Mouse (Mus musculus) MEL (cell line): Measurements from ENCODE around the gene Nampt. TPM values are rescaled to one million over a fixed set of nuclear protein-coding genes. Genes with fewer than 3 reads are reported as not detected.

Experiments
- DNase-seq: peaks from one replicate; pipeline ENCODE4 v3.0.0; 2011; ENCODE audit warnings: low read depth, low spot score
- H3K27ac ChIP-seq: 2 replicates; pipeline ENCODE4 v1.5.1; 2012; ENCODE audit warnings: low read depth, mild to moderate bottlenecking, control low read depth, low read length, moderate library complexity; ENCODE audit not compliant: control insufficient read depth
- H3K27me3 ChIP-seq, 2 experiments: fragments of 150-350 bp in 1 of 2; sonication (generic) in 1 of 2; 2 replicates each; pipeline ENCODE4 v1.6.1; 2012; ENCODE audit warnings: low read length in 2 of 2, mild to moderate bottlenecking in 2 of 2, improper control_type of control experiment in 1 of 2, moderate library complexity in 1 of 2; ENCODE audit not compliant: insufficient read depth in 2 of 2, control insufficient read depth in 1 of 2
- H3K36me3 ChIP-seq, 2 experiments: 2 replicates each; pipeline ENCODE4 v1.6.1; 2012 to 2014; ENCODE audit warnings: low read length in 2 of 2, improper control_type of control experiment in 1 of 2, inconsistent platforms in 1 of 2, mild to moderate bottlenecking in 1 of 2; ENCODE audit not compliant: insufficient read depth in 2 of 2, control insufficient read depth in 1 of 2
- H3K4me1 ChIP-seq, 2 experiments: fragments of 150-350 bp in 1 of 2; sonication (generic) in 1 of 2; 2 replicates each; pipeline ENCODE4 v1.6.1; 2012; ENCODE audit warnings: low read length in 2 of 2, improper control_type of control experiment in 1 of 2, mild to moderate bottlenecking in 1 of 2; ENCODE audit not compliant: insufficient read depth in 2 of 2, control insufficient read depth in 1 of 2
- H3K4me3 ChIP-seq, 2 experiments: fragments of 150-350 bp in 1 of 2; sonication (generic) in 1 of 2; 2 replicates each; pipeline ENCODE4 v1.5.1; 2012; ENCODE audit warnings: low read depth in 2 of 2, low read length in 2 of 2, mild to moderate bottlenecking in 2 of 2, moderate library complexity in 2 of 2, control low read depth in 1 of 2, improper control_type of control experiment in 1 of 2; ENCODE audit not compliant: control insufficient read depth in 1 of 2, insufficient read depth in 1 of 2
- H3K79me2 ChIP-seq: 2 replicates; pipeline ENCODE4 v1.6.1; 2012; ENCODE audit warnings: mild to moderate bottlenecking, low read length, moderate library complexity; ENCODE audit not compliant: control insufficient read depth, poor library complexity, insufficient read depth
- H3K9ac ChIP-seq: 2 replicates; pipeline ENCODE4 v1.6.1; 2012; ENCODE audit warnings: low read depth, mild to moderate bottlenecking, control low read depth, low read length, moderate library complexity; ENCODE audit not compliant: control insufficient read depth, poor library complexity, severe bottlenecking
- H3K9me3 ChIP-seq: fragments of 150-350 bp; sonication (generic); replicated peaks from 2 replicates; pipeline ENCODE4 v1.6.1; 2012; ENCODE audit warnings: mild to moderate bottlenecking, low read length, improper control_type of control experiment, moderate library complexity; ENCODE audit not compliant: insufficient read depth
- BHLHE40 ChIP-seq: IDR thresholded peaks from 2 replicates; pipeline ENCODE4 v1.6.1; 2012; ENCODE audit warnings: low read depth, mild to moderate bottlenecking, inconsistent platforms, low read length, improper control_type of control experiment, borderline replicate concordance
- CHD1 ChIP-seq: IDR thresholded peaks from 2 replicates; pipeline ENCODE4 v1.6.1; 2012; ENCODE audit warnings: low read depth, mild to moderate bottlenecking, inconsistent platforms, low read length, improper control_type of control experiment
- CTCF ChIP-seq, 3 experiments: IDR thresholded peaks in 2 of 3; conservative IDR thresholded peaks in 1 of 3; 2 replicates each; pipeline ENCODE4 v1.5.1; 2011 to 2012; ENCODE audit warnings: low read length in 3 of 3, low read depth in 2 of 3, mild to moderate bottlenecking in 2 of 3, improper control_type of control experiment in 1 of 3, inconsistent platforms in 1 of 3, mixed read lengths in 1 of 3, moderate library complexity in 1 of 3; ENCODE audit not compliant: control insufficient read depth in 1 of 3, insufficient read depth in 1 of 3, poor library complexity in 1 of 3, severe bottlenecking in 1 of 3
- E2F4 ChIP-seq: IDR thresholded peaks from 2 replicates; pipeline ENCODE4 v1.6.1; 2011; ENCODE audit warnings: low read depth, low read length, improper control_type of control experiment, borderline replicate concordance
- EP300 ChIP-seq, 2 experiments: IDR thresholded peaks; 2 replicates each; pipeline ENCODE4 v1.6.1; 2011; ENCODE audit warnings: improper control_type of control experiment in 2 of 2, low read length in 2 of 2, low read depth in 1 of 2, mild to moderate bottlenecking in 1 of 2
- ETS1 ChIP-seq: IDR thresholded peaks from 2 replicates; pipeline ENCODE4 v1.6.1; 2012; ENCODE audit warnings: low read depth, mild to moderate bottlenecking, inconsistent platforms, low read length, improper control_type of control experiment, moderate library complexity
- HCFC1 ChIP-seq: IDR thresholded peaks from 2 replicates; pipeline ENCODE4 v1.6.1; 2012; ENCODE audit warnings: low read depth, mild to moderate bottlenecking, inconsistent platforms, low read length, improper control_type of control experiment, moderate library complexity
- KAT2A ChIP-seq: conservative IDR thresholded peaks from 2 replicates; pipeline ENCODE4 v1.6.1; 2012; ENCODE audit warnings: low read depth, low read length, improper control_type of control experiment, inconsistent platforms
- MEF2A ChIP-seq: IDR thresholded peaks from 2 replicates; pipeline ENCODE4 v1.6.1; 2014; ENCODE audit warnings: low read depth, mild to moderate bottlenecking, inconsistent platforms, low read length, improper control_type of control experiment; ENCODE audit not compliant: poor library complexity, insufficient replicate concordance, severe bottlenecking; ENCODE audit errors: extremely low read depth
- MXI1 ChIP-seq: IDR thresholded peaks from 2 replicates; pipeline ENCODE4 v1.6.1; 2011; ENCODE audit warnings: mild to moderate bottlenecking, low read depth, low read length, improper control_type of control experiment
- MYB ChIP-seq: IDR thresholded peaks from 2 replicates; pipeline ENCODE4 v1.6.1; 2011; ENCODE audit warnings: mild to moderate bottlenecking, low read depth, low read length, improper control_type of control experiment
- MYC ChIP-seq: IDR thresholded peaks from 2 replicates; pipeline ENCODE4 v1.6.1; 2011; ENCODE audit warnings: low read depth, mild to moderate bottlenecking, low read length, improper control_type of control experiment, moderate library complexity
- NELFE ChIP-seq: IDR thresholded peaks from 2 replicates; pipeline ENCODE4 v1.6.1; 2011; ENCODE audit warnings: low read depth, low read length, improper control_type of control experiment
- SIN3A ChIP-seq: IDR thresholded peaks from 2 replicates; pipeline ENCODE4 v1.6.1; 2012; ENCODE audit warnings: low read length, improper control_type of control experiment, inconsistent platforms
- SMC3 ChIP-seq: IDR thresholded peaks from 2 replicates; pipeline ENCODE4 v1.6.1; 2011; ENCODE audit warnings: low read depth, low read length, improper control_type of control experiment
- TAL1 ChIP-seq: IDR thresholded peaks from 2 replicates; pipeline ENCODE4 v1.6.1; 2012; ENCODE audit warnings: mild to moderate bottlenecking, inconsistent platforms, low read length, moderate library complexity, mixed read lengths
- UBTF ChIP-seq: IDR thresholded peaks from 2 replicates; pipeline ENCODE4 v1.6.1; 2012; ENCODE audit warnings: low read depth, mild to moderate bottlenecking, inconsistent platforms, low read length, improper control_type of control experiment, moderate library complexity, borderline replicate concordance; ENCODE audit not compliant: insufficient read depth
- USF1 ChIP-seq: IDR thresholded peaks from 2 replicates; pipeline ENCODE4 v1.6.1; 2014; ENCODE audit warnings: low read depth, mild to moderate bottlenecking, inconsistent platforms, low read length, improper control_type of control experiment, moderate library complexity
- USF2 ChIP-seq, 2 experiments: IDR thresholded peaks; 2 replicates each; pipeline ENCODE4 v1.6.1; 2011 to 2012; ENCODE audit warnings: improper control_type of control experiment in 2 of 2, low read length in 2 of 2, borderline replicate concordance in 1 of 2, inconsistent platforms in 1 of 2, low read depth in 1 of 2, mild to moderate bottlenecking in 1 of 2; ENCODE audit not compliant: insufficient read depth in 1 of 2
- ZC3H11A ChIP-seq: IDR thresholded peaks from 2 replicates; pipeline ENCODE4 v1.6.1; 2012; ENCODE audit warnings: low read depth, mild to moderate bottlenecking, inconsistent platforms, low read length, improper control_type of control experiment
- ZKSCAN1 ChIP-seq: IDR thresholded peaks from 2 replicates; pipeline ENCODE4 v1.6.1; 2012; ENCODE audit warnings: low read depth, mild to moderate bottlenecking, inconsistent platforms, low read length, improper control_type of control experiment, moderate library complexity
- ZMIZ1 ChIP-seq: IDR thresholded peaks from 2 replicates; pipeline ENCODE4 v1.6.1; 2012; ENCODE audit warnings: low read depth, mild to moderate bottlenecking, inconsistent platforms, low read length, improper control_type of control experiment, moderate library complexity
- ZNF384 ChIP-seq: IDR thresholded peaks from 2 replicates; pipeline ENCODE4 v1.6.1; 2012; ENCODE audit warnings: low read depth, mild to moderate bottlenecking, inconsistent platforms, low read length, improper control_type of control experiment
- polyA plus RNA-seq, 2 experiments: library from polyadenylated mRNA; stranded (reverse) in 1 of 2; unstranded in 1 of 2; fragments of >175 nt in 1 of 2; fragments of >200 nt in 1 of 2; gene quantifications; 2 replicates each; pipeline versions ENCODE4 v1.2.1 to v1.2.4; 2012; ENCODE audit warnings: low replicate concordance in 2 of 2, low read depth in 1 of 2; ENCODE audit not compliant: insufficient read length in 2 of 2, insufficient read depth in 1 of 2, missing spikeins in 1 of 2
- total RNA-seq: library from RNA; depleted of rRNA; stranded (reverse); fragments of 300-350 nt; gene quantifications from 2 replicates; pipeline ENCODE4 v1.2.3, GENCODE M21; 2012

Nampt gene
- total and polyA plus RNA-seq, 3 experiments = 23.0 to 74.6 (median 40.9) TPM

GRCm38 (mm10) chr12:32893212-32893611, 73.9 kb downstream of the Nampt start:
- TF ChIP-seq NELFE (no peak), KAT2A (no peak), EP300 (IDR thresholded peaks at IDR 0.05; ENCODE audit: low read depth in 1 of 2, low read length in 2 of 2) (no peak), USF1 (peak; percentile 49; the same call in 1 of the 2 replicates), ZKSCAN1 (no peak), CTCF (IDR thresholded peaks at IDR 0.05 in 2 of 3, conservative IDR thresholded peaks at IDR 0.05 in 1 of 3; ENCODE audit: control insufficient read depth in 1 of 3, insufficient read depth in 1 of 3, low read depth in 2 of 3, low read length in 3 of 3, poor library complexity in 1 of 3, severe bottlenecking in 1 of 3) (no peak), HCFC1 (no peak), MXI1 (no peak), MYC (no peak), BHLHE40 (peak; percentile 43; the same call in 1 of the 2 replicates), SMC3 (no peak), TAL1 (no peak)
- H3K27me3 ChIP-seq = no peaks in the 10 kb centered on the region; a peak in 2 of 4 replicates
- no peaks in the 10 kb centered on the region for H3K36me3 ChIP-seq
- H3K4me1 ChIP-seq = peaks cover 0 to 3% of the 10 kb centered on the region in 2 experiments; a peak in 1 of 4 replicates
- no peak for DNase-seq
- no peaks in the 10 kb centered on the region for H3K79me2 ChIP-seq
- no peaks in the 10 kb centered on the region for H3K9me3 ChIP-seq
- no peak overlapping the region for H3K27ac ChIP-seq
- H3K4me3 ChIP-seq = no peak overlapping the region
- H3K9ac ChIP-seq = no peak overlapping the region

GRCm38 (mm10) chr12:32895806-32896205, 76.5 kb downstream of the Nampt start:
- Histone ChIP-seq H3K4me3 (no peak overlapping the region), H3K4me1 (no peaks in the 10 kb centered on the region; a peak in 1 of 4 replicates)
- DNase-seq = no peak
- TF ChIP-seq USF2 (IDR thresholded peaks at IDR 0.05; ENCODE audit: borderline replicate concordance in 1 of 2, insufficient read depth in 1 of 2, low read depth in 1 of 2, low read length in 2 of 2) (no peak), EP300 (IDR thresholded peaks at IDR 0.05; ENCODE audit: low read depth in 1 of 2, low read length in 2 of 2) (no peak), CHD1 (no peak), ZNF384 (no peak), ZMIZ1 (no peak), UBTF (no peak), ETS1 (no peak), TAL1 (no peak), KAT2A (no peak), CTCF (IDR thresholded peaks at IDR 0.05 in 2 of 3, conservative IDR thresholded peaks at IDR 0.05 in 1 of 3; ENCODE audit: control insufficient read depth in 1 of 3, insufficient read depth in 1 of 3, low read depth in 2 of 3, low read length in 3 of 3, poor library complexity in 1 of 3, severe bottlenecking in 1 of 3) (no peak), USF1 (no peak), MXI1 (no peak), SIN3A (no peak), MEF2A (no peak), NELFE (no peak), E2F4 (no peak), ZC3H11A (no peak), MYB (no peak)
- TF ChIP-seq, all 39 proteins: peak for 0
- H3K9me3 ChIP-seq = no peaks in the 10 kb centered on the region
- no peaks in the 10 kb centered on the region; a peak in 1 of 4 replicates for H3K27me3 ChIP-seq
- H3K27ac ChIP-seq = no peak overlapping the region
- no peaks in the 10 kb centered on the region for H3K79me2 ChIP-seq
- no peaks in the 10 kb centered on the region for H3K36me3 ChIP-seq
- no peak overlapping the region for H3K9ac ChIP-seq
